Mouse (Mus musculus) c-Kit-negative CD71-positive TER-119-positive erythroid progenitor cells, embryonic 14.5 days (primary cell): ENCODE data around the gene Syne1.

ENCODE experiments used
- DNase-seq: peaks from one replicate; pipeline ENCODE4 v3.0.0-alpha.2; 2013; ENCODE audit warnings: low read depth, low spot score

Gene Syne1

GRCm38 (mm10) chr10:5141471-5141870, 409.8 kb downstream of the Syne1 start:
- DNase-seq, result no peak

- DNase-seq, result no peak
Observed at GRCm38 (mm10) chr10:5139932-5140264, 411.4 kb downstream of the Syne1 start.

- no peak for DNase-seq
Observed at GRCm38 (mm10) chr10:5139246-5139931, 411.9 kb downstream of the Syne1 start.

- DNase-seq, result no peak
Observed at GRCm38 (mm10) chr10:5132050-5132449, 419.2 kb downstream of the Syne1 start.

GRCm38 (mm10) chr10:5130495-5130894, 420.8 kb downstream of the Syne1 start:
- no peak for DNase-seq

GRCm38 (mm10) chr10:5124757-5125156, 426.5 kb downstream of the Syne1 start:
- no peak for DNase-seq

GRCm38 (mm10) chr10:5116720-5117119, 434.6 kb downstream of the Syne1 start:
- no peak for DNase-seq

GRCm38 (mm10) chr10:5116155-5116554, 435.1 kb downstream of the Syne1 start:
- DNase-seq, result no peak

- DNase-seq, result no peak
Observed at GRCm38 (mm10) chr10:5110773-5111172, 440.5 kb downstream of the Syne1 start.

GRCm38 (mm10) chr10:5097754-5098137, 453.5 kb downstream of the Syne1 start:
- no peak for DNase-seq

- DNase-seq, result no peak
Observed at GRCm38 (mm10) chr10:5096996-5097753, 454.1 kb downstream of the Syne1 start.

- no peak for DNase-seq
Observed at GRCm38 (mm10) chr10:5089133-5089532, 462.1 kb downstream of the Syne1 start.

GRCm38 (mm10) chr10:5087336-5087735, 463.9 kb downstream of the Syne1 start:
- DNase-seq, result no peak

GRCm38 (mm10) chr10:5086329-5086728, 465.0 kb downstream of the Syne1 start:
- DNase-seq, result no peak

- DNase-seq, result no peak
Observed at GRCm38 (mm10) chr10:5085792-5086191, 465.5 kb downstream of the Syne1 start.

- no peak for DNase-seq
Observed at GRCm38 (mm10) chr10:5083716-5084115, 467.6 kb downstream of the Syne1 start.

GRCm38 (mm10) chr10:5079945-5080468, 471.3 kb downstream of the Syne1 start:
- no peak for DNase-seq

- DNase-seq, result no peak
Observed at GRCm38 (mm10) chr10:5075724-5076123, 475.6 kb downstream of the Syne1 start.

GRCm38 (mm10) chr10:5072054-5072453, 479.2 kb downstream of the Syne1 start:
- DNase-seq, result no peak

GRCm38 (mm10) chr10:5070941-5071231, 480.4 kb downstream of the Syne1 start:
- DNase-seq, result no peak

GRCm38 (mm10) chr10:5070168-5070940, 480.9 kb downstream of the Syne1 start:
- DNase-seq, result no peak

- no peak for DNase-seq
Observed at GRCm38 (mm10) chr10:5068676-5069265, 482.5 kb downstream of the Syne1 start, which contains the start of gene Gm10097. Gm10097 (plus strand) TSS chr10:5069192.
